Mouse (Mus musculus): ENCODE measurements around the gene Prr3.
"Not testable (repeated sequence)": the region's sequence is repeated elsewhere in the genome, so short reads cannot be mapped to it uniquely, and the experiment has no call there.

Gene Prr3

DNA sequence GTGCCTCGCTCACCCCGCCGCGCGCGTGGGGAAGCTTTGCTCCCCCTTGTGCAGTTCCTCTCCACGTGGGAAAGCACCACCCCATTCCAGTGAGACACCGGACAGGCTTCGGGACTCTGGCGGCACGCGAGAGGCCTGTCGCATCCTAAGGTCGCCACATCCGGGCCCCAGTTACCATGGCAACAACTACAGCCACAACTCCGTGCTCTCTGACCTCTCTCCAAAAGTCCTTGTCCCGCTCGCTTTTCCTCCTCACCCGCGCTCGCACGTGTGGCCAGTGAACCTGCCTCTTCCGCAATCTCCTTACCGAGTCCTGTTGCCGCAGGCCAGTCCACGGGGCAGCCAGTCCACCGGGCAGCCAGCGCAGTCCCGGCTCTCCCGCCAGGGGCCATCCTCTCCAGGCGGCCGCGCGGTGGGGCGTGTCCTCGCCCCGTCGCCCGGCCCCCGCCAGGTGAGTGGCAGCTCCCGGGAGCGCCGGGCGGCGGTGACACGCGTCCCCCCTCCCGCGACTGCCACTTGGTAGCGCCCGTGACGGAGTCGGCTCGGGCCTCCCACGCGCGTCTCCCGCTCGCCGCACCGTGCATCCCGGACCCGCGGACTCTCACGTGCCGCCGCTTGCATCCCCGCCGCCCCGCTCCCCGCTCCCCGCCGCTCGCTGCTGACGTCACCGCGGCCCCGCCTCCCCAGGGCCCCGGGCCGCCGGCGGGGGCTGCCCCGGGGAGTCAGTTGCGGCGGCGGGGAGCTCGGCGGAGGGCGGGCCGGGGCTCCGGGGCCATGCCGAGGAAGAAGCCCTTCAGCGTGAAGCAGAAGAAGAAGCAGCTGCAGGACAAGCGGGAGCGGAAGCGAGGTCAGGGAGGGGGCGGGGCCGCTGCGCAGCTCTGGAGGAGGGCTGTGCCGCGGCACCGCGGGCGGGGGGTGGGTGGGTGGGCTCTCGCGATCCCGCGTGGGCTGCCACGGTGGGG is at the start of gene Prr3, which contains the start of gene Gnl1:
Prr3 (minus strand) TSS at position 836 of the 962 bp plus-strand sequence.
Gnl1 (plus strand) TSS at position 451 of the 962 bp plus-strand sequence.
- peak; percentile 92 to 94 for DNase-seq (ENCODE audit: low spot score in 2 of 2)

GRCm38 (mm10) chr17:36028879-36029619 is 49.0 kb upstream of the Prr3 start:
- no peak for DNase-seq (ENCODE audit: low spot score in 2 of 2)

DNA sequence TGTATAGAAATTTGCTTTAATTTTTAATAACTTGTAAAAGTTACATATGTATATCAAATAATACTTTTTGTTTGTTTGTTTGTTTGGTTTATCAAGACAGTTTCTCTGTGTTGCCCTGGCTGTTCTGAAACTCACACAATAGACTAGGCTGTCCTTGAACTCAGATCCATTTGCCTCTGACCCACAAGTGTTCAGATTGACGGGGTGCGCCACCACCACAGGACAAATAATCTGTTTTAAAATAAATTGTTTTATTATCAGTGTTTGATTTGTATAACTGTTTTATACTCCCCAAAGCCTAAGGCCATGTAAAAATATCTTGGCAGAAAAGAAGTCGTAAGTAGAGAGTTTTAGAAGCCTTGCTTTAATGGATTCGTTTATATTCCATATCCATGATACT is 47.6 kb upstream of the Prr3 start:
- DNase-seq (ENCODE audit: low spot score in 2 of 2), result no peak

GRCm38 (mm10) chr17:36025901-36026300 is 45.9 kb upstream of the Prr3 start:
- DNase-seq (ENCODE audit: low spot score in 2 of 2), result no peak

- no peak for DNase-seq (ENCODE audit: low spot score in 2 of 2)
Observed at GRCm38 (mm10) chr17:36025197-36025596, 45.2 kb upstream of the Prr3 start.

DNA sequence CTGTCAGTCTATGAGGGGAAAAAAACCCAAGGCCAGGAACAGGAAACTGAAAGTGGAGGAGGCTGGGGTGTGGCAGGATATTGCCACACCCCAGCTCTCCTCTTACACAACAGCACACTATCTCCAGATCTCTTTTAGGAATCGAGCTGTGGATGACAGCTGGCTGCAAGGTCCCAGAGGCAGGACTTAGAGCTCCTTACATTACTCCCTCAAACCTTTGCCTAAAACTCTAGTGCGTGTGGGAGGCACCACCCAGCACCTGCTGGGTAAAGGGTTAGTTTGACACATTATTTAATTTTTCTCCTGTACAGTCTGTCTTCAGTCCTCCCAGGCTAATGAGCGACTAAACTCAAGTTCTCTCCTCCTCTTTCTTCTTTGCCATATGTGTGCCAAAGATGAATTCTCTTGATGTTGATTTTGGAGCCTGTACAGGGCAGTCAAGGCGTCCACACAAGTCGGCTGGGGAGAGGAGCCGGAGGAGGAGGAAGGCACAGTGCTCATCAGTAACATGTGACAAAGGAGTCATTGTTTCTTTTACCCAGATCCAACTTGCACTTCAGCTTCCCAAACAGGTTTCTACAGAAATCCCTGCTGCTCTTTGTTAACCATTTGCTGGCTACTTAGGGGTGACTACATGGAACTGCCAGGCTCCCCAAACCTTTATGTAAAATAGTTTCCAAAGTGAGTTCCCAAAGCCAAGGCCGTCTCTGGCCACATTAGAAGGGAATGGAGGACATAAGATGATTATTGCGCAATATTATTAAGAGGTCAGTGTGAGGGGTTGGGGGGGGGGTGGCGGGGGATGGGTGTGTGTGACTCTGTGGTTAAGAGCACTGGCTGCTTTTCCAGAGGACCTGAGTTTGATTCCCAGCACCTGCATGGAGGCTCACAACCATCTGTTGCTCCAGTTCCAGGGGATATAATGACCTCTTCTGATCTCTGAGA is 43.9 kb upstream of the Prr3 start:
- DNase-seq (ENCODE audit: low spot score in 2 of 2), result no peak

DNA sequence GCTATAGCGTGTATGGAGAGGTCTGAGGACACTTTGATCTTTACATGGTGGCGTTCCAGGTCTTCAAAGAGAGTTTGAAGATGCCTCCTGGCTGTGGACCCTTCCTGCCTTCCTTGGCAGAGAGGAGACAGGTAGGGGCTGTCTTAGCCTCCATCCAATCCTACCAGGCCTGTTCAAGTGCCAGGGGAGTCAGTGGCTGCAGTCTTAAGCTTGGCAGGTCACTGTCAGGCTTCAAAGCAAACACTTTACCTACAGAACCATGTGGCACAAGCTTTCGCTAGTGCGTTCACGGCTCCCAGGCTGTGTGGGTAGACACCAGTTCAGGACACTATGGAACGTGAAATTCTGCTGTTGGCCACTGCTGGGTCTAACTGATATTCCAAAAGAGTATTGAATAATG is 42.9 kb upstream of the Prr3 start:
- DNase-seq (ENCODE audit: low spot score in 2 of 2), result no peak

- no peak for DNase-seq (ENCODE audit: low spot score in 2 of 2)
Observed at GRCm38 (mm10) chr17:36022098-36022497, 42.1 kb upstream of the Prr3 start.

GRCm38 (mm10) chr17:36021309-36021708 is 41.3 kb upstream of the Prr3 start:
- DNase-seq (ENCODE audit: low spot score in 2 of 2), result no peak

GRCm38 (mm10) chr17:36020191-36021073 is 40.4 kb upstream of the Prr3 start, which contains the start of gene H2-T24:
H2-T24 (minus strand) TSS chr17:36020560.
- no peak for DNase-seq (ENCODE audit: low spot score in 2 of 2)

DNA sequence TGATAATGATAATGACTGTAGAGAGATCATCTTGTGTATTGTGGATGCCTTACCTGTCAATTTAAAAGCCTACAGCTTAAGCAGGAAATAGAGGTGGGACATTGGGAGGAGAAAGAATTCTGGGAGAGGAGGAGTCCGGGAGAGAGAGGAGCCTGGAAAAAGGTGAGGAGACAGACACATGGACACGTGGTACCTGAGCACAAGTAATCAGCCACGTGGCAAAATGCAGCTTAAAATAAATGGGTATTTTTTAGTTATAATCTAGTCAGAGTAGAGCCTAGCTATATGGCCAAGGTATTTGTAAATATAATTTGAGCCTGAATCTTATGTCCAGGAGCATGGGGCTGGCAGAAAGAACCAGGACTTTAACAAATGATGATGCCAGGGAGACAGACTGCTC is 39.5 kb upstream of the Prr3 start:
- DNase-seq (ENCODE audit: low spot score in 2 of 2), result no peak

- DNase-seq (ENCODE audit: low spot score in 2 of 2), result no peak
Observed at GRCm38 (mm10) chr17:36018979-36019378, 38.9 kb upstream of the Prr3 start.

DNA sequence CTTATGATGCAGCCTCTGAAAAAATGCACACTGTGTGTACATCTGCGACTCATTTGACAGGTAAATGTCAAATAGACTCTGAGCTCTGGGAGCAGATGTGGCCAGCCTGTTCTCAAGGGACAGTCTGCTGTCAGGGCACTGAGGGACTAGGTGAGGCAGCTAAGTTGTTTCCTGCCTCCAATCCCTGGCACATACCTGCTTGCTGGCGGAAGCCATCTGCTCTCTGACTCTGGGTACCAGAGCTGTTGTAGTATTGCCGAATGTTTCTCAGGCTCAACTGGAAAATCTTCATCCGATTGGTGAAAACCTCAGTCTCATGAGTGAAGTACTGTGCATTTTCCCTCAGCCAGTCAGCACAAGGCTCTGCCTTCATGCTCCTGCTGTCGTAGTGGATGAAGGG is 37.0 kb upstream of the Prr3 start:
- no peak for DNase-seq (ENCODE audit: low spot score in 2 of 2)

- no peak for DNase-seq (ENCODE audit: low spot score in 2 of 2)
Observed at GRCm38 (mm10) chr17:36014977-36015376, 34.9 kb upstream of the Prr3 start.

DNA sequence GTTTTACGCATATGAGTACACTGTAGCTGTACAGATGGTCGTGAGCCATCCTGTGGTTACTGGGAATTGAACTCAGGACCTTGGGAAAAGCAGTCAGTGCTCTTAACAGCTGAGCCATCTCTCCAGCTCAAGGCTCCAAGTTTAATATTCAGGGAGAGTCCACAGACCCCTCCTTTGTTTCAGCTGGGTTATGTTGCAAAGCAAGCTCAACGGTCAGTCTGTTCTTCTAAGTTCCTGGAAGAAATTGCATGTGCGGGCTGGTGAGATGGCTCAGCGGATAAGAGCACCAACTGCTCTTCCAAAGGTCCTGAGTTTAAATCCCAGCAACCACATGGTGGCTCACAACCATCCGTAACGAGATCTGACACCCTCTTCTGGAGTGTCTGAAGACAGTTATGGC is 24.4 kb upstream of the Prr3 start:
- not testable (repeated sequence) for DNase-seq (ENCODE audit: low spot score in 2 of 2)

GRCm38 (mm10) chr17:36003331-36003730 is 23.3 kb upstream of the Prr3 start:
- no peak for DNase-seq (ENCODE audit: low spot score in 2 of 2)

DNA sequence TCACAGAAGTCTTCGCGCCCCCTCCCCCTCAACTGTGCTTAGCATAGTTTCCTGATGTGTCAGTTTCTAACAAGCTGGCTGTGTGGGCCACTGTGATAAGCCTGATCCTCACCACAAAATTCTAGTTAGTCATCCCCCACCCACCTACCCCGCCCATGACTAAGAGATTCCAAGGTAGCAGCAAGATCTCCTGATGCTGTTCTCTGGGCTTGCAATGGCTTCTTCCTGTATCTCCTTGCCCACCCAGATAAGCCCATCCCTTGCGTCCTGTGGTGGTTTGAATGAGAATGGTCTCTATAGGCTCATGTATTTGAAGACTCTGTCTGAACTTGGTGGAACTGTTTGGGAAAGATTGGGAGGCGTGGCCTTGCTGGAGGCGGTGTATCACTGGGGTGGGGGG is 21.9 kb upstream of the Prr3 start:
- no peak for DNase-seq (ENCODE audit: low spot score in 2 of 2)

DNA sequence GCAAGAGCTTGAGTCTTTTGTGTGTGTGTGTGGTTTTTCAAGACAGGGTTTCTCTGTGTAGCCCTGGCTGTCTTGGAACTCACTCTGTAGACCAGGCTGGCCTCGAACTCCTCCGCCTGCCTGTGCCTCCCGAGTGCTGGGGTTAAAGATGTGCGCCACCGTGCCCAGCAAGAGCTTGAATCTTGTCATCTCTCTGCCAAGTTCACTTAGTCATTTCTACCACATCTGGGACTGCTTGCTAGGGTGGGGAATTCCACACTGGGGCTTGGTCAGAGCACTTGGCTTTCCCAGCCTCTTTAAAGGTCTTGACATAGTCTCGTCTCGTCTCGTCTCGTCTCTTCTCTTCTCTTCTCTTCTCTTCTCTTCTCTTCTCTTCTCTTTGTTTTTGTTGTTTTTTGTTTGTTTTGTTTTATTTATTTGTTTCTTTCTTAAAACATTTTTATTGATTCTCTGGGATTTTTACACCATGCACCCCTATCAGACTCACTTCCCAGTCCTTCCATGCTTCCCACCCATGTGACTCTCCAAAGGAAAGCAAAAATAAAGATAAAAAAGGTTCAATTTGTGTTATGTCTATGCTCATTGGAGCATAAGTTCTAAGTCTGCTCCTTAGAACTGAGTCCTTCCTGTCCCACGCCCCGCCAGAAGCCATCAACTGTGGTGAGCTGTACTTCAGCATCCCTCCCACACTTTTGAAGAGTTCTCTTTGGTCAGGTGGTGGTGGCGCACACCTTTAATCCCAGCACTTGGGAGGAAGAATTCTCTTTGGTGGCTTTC is 21.3 kb upstream of the Prr3 start:
- DNase-seq (ENCODE audit: low spot score in 2 of 2), result no peak

DNA sequence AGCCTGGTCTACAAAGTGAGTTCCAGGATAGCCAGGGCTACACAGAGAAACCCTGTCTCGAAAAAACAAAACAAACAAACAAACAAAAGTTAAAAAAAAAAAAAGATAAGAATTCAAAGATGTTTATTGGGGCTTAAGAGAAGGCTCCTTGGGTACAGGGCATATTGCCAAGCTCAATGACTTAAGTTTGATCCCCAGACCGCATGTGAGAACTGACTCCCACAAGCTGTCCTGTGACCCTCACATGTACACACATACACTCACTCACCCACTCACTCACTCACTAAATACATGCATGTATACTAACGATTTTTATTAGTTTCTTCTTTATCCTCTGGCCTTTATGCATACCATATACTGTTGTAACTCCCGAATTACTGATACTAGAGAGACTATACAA is 20.3 kb upstream of the Prr3 start:
- DNase-seq (ENCODE audit: low spot score in 2 of 2), result no peak

DNA sequence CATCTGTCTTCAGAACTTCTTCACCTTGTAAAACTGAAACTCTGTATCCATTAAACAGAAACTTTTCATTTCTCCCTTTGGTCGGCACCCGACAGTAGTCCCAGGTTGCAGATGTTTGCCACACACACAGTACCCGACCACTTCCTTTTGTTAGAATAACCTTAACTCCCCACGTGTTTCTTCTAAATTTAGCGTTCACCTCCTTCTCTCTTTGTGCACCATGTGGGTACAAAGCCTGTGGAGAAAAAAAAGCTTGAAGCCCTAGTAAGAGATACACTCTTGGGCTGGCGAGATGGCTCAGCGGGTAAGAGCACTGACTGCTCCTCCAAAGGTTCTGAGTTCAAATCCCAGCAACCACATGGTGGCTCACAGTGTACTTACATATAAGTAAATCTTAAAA is 19.3 kb upstream of the Prr3 start:
- no peak for DNase-seq (ENCODE audit: low spot score in 2 of 2)

Measured in frontal cortex, postnatal 25 days (tissue).